Mouse (Mus musculus) ES-E14 (cell line): Measurements from ENCODE around the gene Arhgap17. TPM values are rescaled to one million over a fixed set of nuclear protein-coding genes. Genes with fewer than 3 reads are reported as not detected.

Experiments
- DNase-seq: peaks from one replicate; pipeline ENCODE4 v3.0.0-alpha.2; 2013; ENCODE audit warnings: low read depth, low spot score
- H3K27ac ChIP-seq: 2 replicates; pipeline ENCODE4 v1.5.1; 2012; ENCODE audit warnings: low read depth, mild to moderate bottlenecking, low read length, moderate library complexity, mixed read lengths; ENCODE audit not compliant: poor library complexity, insufficient read depth, severe bottlenecking
- H3K36me3 ChIP-seq: 2 replicates; pipeline ENCODE4 v1.6.1; 2012; ENCODE audit warnings: mild to moderate bottlenecking, low read length, moderate library complexity, mixed read lengths; ENCODE audit not compliant: control insufficient read depth, poor library complexity, insufficient read depth, severe bottlenecking
- H3K4me1 ChIP-seq, 2 experiments: fragments of 150-350 bp in 1 of 2; sonication (generic) in 1 of 2; 2 replicates each; pipeline ENCODE4 v1.6.1; 2012; ENCODE audit warnings: low read length in 2 of 2, mild to moderate bottlenecking in 1 of 2, mixed read lengths in 1 of 2; ENCODE audit not compliant: control insufficient read depth in 2 of 2, insufficient read depth in 2 of 2, poor library complexity in 1 of 2
- H3K4me3 ChIP-seq, 2 experiments: fragments of 150-350 bp in 1 of 2; sonication (generic) in 1 of 2; 2 replicates each; pipeline ENCODE4 v1.5.1; 2012; ENCODE audit warnings: low read length in 2 of 2, low read depth in 1 of 2, mild to moderate bottlenecking in 1 of 2, mixed read lengths in 1 of 2; ENCODE audit not compliant: insufficient read depth in 1 of 2, poor library complexity in 1 of 2, severe bottlenecking in 1 of 2
- H3K9ac ChIP-seq: 2 replicates; pipeline ENCODE4 v1.6.1; 2012; ENCODE audit warnings: low read depth, mild to moderate bottlenecking, low read length, mixed read lengths; ENCODE audit not compliant: poor library complexity, insufficient read depth, severe bottlenecking
- H3K9me3 ChIP-seq: fragments of 150-350 bp; sonication (generic); 2 replicates; pipeline ENCODE4 v1.6.1; 2012; ENCODE audit warnings: low read depth, mild to moderate bottlenecking, low read length; ENCODE audit not compliant: control insufficient read depth, insufficient read depth
- CHD2 ChIP-seq: IDR thresholded peaks from 2 replicates; pipeline ENCODE4 v1.6.1; 2014; ENCODE audit warnings: mild to moderate bottlenecking, low read depth, low read length, inconsistent platforms
- HCFC1 ChIP-seq: IDR thresholded peaks from 2 replicates; pipeline ENCODE4 v1.6.1; 2012; ENCODE audit warnings: low read length, inconsistent platforms, borderline replicate concordance; ENCODE audit not compliant: insufficient read depth
- MAFK ChIP-seq: IDR thresholded peaks from 2 replicates; pipeline ENCODE4 v1.6.1; 2014; ENCODE audit warnings: mild to moderate bottlenecking, low read depth, low read length, inconsistent platforms; ENCODE audit not compliant: insufficient read depth
- ZC3H11A ChIP-seq: IDR thresholded peaks from 2 replicates; pipeline ENCODE4 v1.6.1; 2012; ENCODE audit warnings: low read depth, mild to moderate bottlenecking, inconsistent platforms, low read length, borderline replicate concordance
- ZNF384 ChIP-seq: IDR thresholded peaks from 2 replicates; pipeline ENCODE4 v1.6.1; 2012; ENCODE audit warnings: low read depth, low read length, inconsistent platforms
- in situ Hi-C, 2 experiments: fragments of 600-800 bp; cut with MboI; formaldehyde crosslinking; loops; one replicate each; pipeline ENCODE4 v1.15.1; 2025; ENCODE audit warnings: low sequenced_read_pairs in 2 of 2, inconsistent platforms in 1 of 2; ENCODE audit not compliant: unreplicated experiment in 2 of 2
- total RNA-seq: library from RNA; depleted of rRNA; stranded (reverse); fragments of 300-350 nt; gene quantifications from 2 replicates; pipeline ENCODE4 v1.2.3, GENCODE M21; 2012

Arhgap17 gene
- total RNA-seq, 1 experiment = 9.5 TPM

- Histone ChIP-seq H3K9ac (peak overlapping the region; percentile 80), H3K36me3 (no peaks in the 10 kb centered on the region), H3K27ac (no peak overlapping the region), H3K9me3 (no peaks in the 10 kb centered on the region), H3K4me3 (peak overlapping the region; percentile 84 to 97), H3K4me1 (peaks cover 0 to 6% of the 10 kb centered on the region in 2 experiments; a peak in 1 of 4 replicates)
- peak; percentile 95 for DNase-seq
- TF ChIP-seq ZC3H11A (no peak), HCFC1 (peak; percentile 88)
- in situ Hi-C loops = no loop called here
These were observed 8.0 kb upstream of the Arhgap17 start for GRCm38 (mm10) chr7:123377443-123378400.

GRCm38 (mm10) chr7:123371501-123371900 lies 1.8 kb upstream of the Arhgap17 start:
- in situ Hi-C loops = no loop called here
- DNase-seq = no peak

GRCm38 (mm10) chr7:123370700-123371099 lies 985 bp upstream of the Arhgap17 start:
- H3K9me3 ChIP-seq = no peaks in the 10 kb centered on the region
- H3K4me1 ChIP-seq = peaks cover 2 to 5% of the 10 kb centered on the region in 2 experiments; a peak in 3 of 4 replicates
- in situ Hi-C loops = no loop called here
- TF ChIP-seq ZC3H11A (no peak), ZNF384 (no peak), CHD2 (no peak), MAFK (no peak), HCFC1 (no peak)
- no peak for DNase-seq
- peak overlapping the region; percentile 84 to 87 for H3K4me3 ChIP-seq
- peak overlapping the region; percentile 88 for H3K9ac ChIP-seq
- no peak overlapping the region for H3K27ac ChIP-seq
- H3K36me3 ChIP-seq = no peaks in the 10 kb centered on the region

More at GRCm38 (mm10) chr7:123371501-123371900, 1.8 kb upstream of the Arhgap17 start:
- Histone ChIP-seq H3K9me3 (no peaks in the 10 kb centered on the region), H3K27ac (no peak overlapping the region), H3K4me3 (peak overlapping the region in 1 of 2 experiments; percentile 23; a peak in 2 of 4 replicates), H3K4me1 (peaks cover 0 to 5% of the 10 kb centered on the region in 2 experiments; a peak in 3 of 4 replicates), H3K36me3 (no peaks in the 10 kb centered on the region), H3K9ac (no peak overlapping the region)
- TF ChIP-seq ZNF384 (no peak), MAFK (no peak), HCFC1 (no peak), ZC3H11A (no peak), CHD2 (no peak)

GRCm38 (mm10) chr7:123368778-123369746 lies 653 bp downstream of the Arhgap17 start:
- Histone ChIP-seq H3K27ac (peak overlapping the region; percentile 43), H3K36me3 (no peaks in the 10 kb centered on the region), H3K4me1 (peaks cover 2 to 5% of the 10 kb centered on the region in 2 experiments; a peak in 3 of 4 replicates), H3K4me3 (peak overlapping the region; percentile 84 to 87), H3K9ac (peak overlapping the region; percentile 81), H3K9me3 (no peaks in the 10 kb centered on the region)
- TF ChIP-seq ZC3H11A (no peak), MAFK (no peak), HCFC1 (no peak), ZNF384 (no peak), CHD2 (no peak)
- in situ Hi-C loops = no loop called here
- no peak for DNase-seq
